Mouse (Mus musculus) Patski (cell line): ENCODE measurements around the gene Arhgap24. TPM values are rescaled to one million over a fixed set of nuclear protein-coding genes. Genes with fewer than 3 reads are reported as not detected.

ENCODE experiments used
- ATAC-seq: fragments of 100-300 bp; one replicate; pipeline ENCODE4 v1.8.0; 2021
- CTCF ChIA-PET: fragments of 350-600 bp; sonication (Branson Sonifier 250); formaldehyde crosslinking; loops from one replicate; lab custom pipeline; 2022; ENCODE audit warnings: inconsistent platforms; lab: Charles Lee
- POLR2A ChIA-PET: fragments of 350-600 bp; sonication (Branson Sonifier 250); formaldehyde crosslinking; loops from one replicate; lab custom pipeline; 2022; ENCODE audit warnings: antibody characterized with exemption, inconsistent platforms; lab: Charles Lee
- DNase-seq: peaks from one replicate; pipeline ENCODE4 v3.0.0-alpha.2; 2011; ENCODE audit warnings: low read depth, low spot score
- H3K27me3 ChIP-seq: fragments of 371-371 bp; one replicate; pipeline ENCODE4 v1.5.1; 2021
- CTCF ChIP-seq: fragments of 100-300 bp; IDR thresholded peaks from one replicate; pipeline ENCODE4 v1.5.1; 2021
- in situ Hi-C: fragments of 300-500 bp; cut with MboI; formaldehyde crosslinking; loops from 3 replicates; pipeline ENCODE4 v1.11.1; 2018; ENCODE audit warnings: low pct_unique_long_range_greater_than_20kb, mixed read lengths
- polyA plus RNA-seq: library from polyadenylated mRNA; unstranded; gene quantifications from one replicate; pipeline ENCODE4 v1.2.3, GENCODE M21; 2021

The Arhgap24 gene
- polyA plus RNA-seq, 1 experiment from 2014 or later = 37.6 TPM

DNA sequence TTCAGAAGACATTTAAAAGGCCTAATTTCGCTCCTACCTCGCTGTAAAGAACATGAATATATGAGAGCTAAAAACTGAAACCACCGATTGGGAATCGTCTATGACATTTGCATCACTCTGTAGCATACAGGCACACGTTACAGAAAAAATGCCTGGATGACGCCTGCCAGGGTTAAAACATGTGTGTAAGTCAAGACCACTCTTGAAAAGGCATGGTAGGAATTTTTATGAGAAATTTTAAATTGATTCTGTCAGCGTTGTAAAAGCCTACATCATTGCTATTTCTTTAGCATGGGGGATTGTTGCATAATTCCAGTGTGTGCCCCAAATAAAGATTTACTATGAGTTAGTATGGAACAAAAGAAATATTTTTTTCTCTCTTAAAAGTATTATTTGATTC, 286.6 kb downstream of the Arhgap24 start:
- in situ Hi-C loops = loop anchor here (10.0 kb wide), 1 partner anchor 563 kb away; no protein-coding TSS in a partner anchor
- CTCF ChIA-PET = interaction anchor here (1.0 to 1.8 kb wide), 5 partner anchors 64 to 561 kb away, joined by 3 to 5 read pairs (median 3); no protein-coding TSS in a partner anchor
- POLR2A ChIA-PET = interaction anchor here (0.6 to 1.2 kb wide), 5 partner anchors 18 to 107 kb away, joined by 3 to 8 read pairs (median 3); no protein-coding TSS in a partner anchor
- DNase-seq (no peak), ATAC-seq (no peak)
- TF ChIP-seq CTCF = no peak
- H3K27me3 ChIP-seq = no peaks in the 10 kb centered on the region

DNA sequence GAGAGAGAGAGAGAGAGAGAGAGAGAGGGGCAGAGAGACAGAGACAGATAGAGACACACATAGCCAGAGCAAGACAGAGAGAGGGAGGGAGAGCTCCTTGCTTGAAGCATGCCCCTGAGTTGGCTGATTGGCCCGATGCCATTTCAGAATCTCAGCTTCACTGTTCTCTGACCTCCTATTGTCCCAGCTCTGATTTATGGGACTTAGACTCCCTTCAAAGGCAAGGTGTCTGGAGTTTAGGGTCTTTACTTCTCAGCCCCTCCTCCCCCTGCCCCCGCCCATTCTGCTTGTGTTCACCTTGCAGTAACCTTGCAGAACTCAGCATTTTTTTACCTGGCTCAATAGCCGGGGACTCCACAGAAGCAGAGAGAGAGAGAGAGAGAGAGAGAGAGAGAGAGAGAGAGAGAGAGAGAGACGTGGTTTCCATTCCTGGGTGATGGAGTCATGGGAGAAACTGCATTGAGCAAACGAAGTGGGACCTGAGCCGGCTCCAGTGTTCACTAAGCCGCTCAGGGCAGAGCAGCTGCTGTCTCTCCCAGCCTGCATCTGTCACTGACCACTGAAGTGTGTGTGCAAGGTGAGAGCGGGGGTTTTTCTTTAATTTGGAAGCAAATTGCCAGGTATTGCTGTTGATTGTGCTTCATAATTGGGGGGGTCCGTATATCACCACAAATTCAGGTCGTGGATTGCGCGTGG, 287.3 kb downstream of the Arhgap24 start:
- peak; percentile 38 for TF ChIP-seq CTCF
- no peaks in the 10 kb centered on the region for H3K27me3 ChIP-seq
- ChIA-PET CTCF (interaction anchor here (1.0 to 1.8 kb wide), 8 partner anchors 39 to 561 kb away, joined by 3 to 5 read pairs (median 3); no protein-coding TSS in a partner anchor), POLR2A (interaction anchor here (0.6 to 1.3 kb wide), 9 partner anchors 17 to 109 kb away, joined by 3 to 8 read pairs (median 4); no protein-coding TSS in a partner anchor)
- in situ Hi-C loops = loop anchor here (10.0 kb wide), 1 partner anchor 564 kb away; no protein-coding TSS in a partner anchor
- peak; percentile 81 for ATAC-seq
- peak; percentile 70 for DNase-seq

DNA sequence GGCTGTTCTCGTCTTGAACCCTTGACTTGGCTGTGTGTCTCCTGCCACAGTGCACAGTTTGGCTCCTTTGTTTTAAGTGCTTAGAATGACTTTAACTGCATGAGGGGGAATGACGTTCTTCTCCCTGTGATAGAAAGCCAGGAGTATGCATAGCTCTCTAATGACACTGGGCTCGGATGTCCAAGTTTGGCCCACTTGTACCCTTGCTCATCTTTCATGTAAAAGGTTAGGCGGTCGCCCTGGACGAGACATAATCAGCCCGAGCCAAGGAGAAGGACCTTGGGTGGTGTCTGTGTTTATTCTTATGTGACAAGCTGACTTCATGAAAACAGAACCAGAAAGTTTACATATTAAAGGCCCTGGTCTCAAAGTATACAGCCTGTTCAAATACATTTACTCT, 289.4 kb downstream of the Arhgap24 start:
- DNase-seq (no peak), ATAC-seq (no peak)
- ChIA-PET CTCF (interaction anchor here (0.9 kb wide), 1 partner anchor 35 kb away, joined by 3 read pairs; no protein-coding TSS in a partner anchor), POLR2A (no interaction called here)
- in situ Hi-C loops = no loop called here
- H3K27me3 ChIP-seq = no peaks in the 10 kb centered on the region
- TF ChIP-seq CTCF = no peak

DNA sequence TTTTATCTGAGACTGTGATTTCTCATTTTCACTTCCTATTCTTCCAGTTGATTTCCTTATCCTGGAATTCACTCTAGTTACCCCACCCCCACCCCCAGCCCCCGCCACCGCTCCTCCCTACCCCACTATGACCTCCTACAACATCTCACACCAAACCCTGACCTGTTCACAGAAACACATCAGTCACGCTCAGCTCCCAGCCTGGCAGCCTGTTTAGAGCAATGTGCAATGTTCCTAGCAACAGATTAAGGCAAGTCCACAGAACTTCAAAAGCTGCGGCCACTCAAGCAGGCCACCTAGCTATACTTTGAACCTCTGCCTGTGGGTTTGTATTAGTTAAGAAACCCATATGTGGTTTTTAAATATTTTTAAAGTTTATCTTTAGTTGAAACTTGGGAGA, 293.3 kb downstream of the Arhgap24 start:
- ChIA-PET CTCF (interaction anchor here (0.8 to 1.9 kb wide), 3 partner anchors 16 to 73 kb away, joined by 3 to 5 read pairs (median 5); no protein-coding TSS in a partner anchor), POLR2A (no interaction called here)
- no peak for TF ChIP-seq CTCF
- DNase-seq (no peak), ATAC-seq (no peak)
- in situ Hi-C loops = no loop called here
- H3K27me3 ChIP-seq = no peaks in the 10 kb centered on the region

DNA sequence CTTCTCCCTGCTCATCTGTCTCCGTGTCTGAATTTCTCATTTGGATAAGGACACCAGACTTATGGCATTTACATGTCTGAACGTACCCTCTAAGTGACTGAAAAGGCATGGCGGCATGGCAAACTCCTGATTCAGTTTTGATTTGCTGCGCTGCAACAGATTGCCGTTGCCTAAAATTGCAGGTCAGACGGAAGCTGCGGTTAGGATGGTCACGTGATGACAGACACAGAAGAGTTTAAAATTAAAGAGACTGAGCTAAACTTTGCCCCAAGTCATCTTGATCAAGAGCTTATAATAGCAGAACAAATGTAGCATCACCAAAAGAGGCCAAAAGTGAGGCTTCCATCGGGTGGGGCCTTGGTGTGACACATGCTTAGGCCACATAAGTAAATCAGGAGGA, 296.1 kb downstream of the Arhgap24 start:
- CTCF ChIA-PET = interaction anchor here (0.9 to 1.3 kb wide), 5 partner anchors 9 to 78 kb away, joined by 3 to 4 read pairs (median 3); no protein-coding TSS in a partner anchor

DNA sequence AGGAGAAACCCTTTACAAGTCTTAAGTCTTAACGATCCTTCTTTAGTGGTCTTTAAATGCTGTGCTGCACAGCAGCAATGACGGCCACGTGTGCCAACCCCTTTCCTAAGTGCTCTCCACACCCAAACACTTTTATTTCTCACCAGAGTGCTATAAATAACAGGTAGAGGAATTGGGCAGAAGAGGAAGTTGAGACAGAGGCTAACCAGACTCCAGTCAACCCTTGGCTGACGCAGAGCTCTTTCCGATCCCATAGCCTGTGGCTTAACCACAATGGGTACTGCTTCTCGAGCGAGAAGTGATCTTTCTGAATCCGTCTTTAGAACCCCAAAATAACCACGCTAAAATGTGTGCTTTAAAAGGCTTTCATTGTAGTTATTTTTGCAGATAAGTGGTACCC, 296.7 kb downstream of the Arhgap24 start:
- ATAC-seq (no peak), DNase-seq (no peak)
- TF ChIP-seq CTCF = no peak
- ChIA-PET POLR2A (interaction anchor here (0.9 kb wide), 1 partner anchor 45 kb away, joined by 3 read pairs; no protein-coding TSS in a partner anchor), CTCF (interaction anchor here (0.9 to 3.2 kb wide), 5 partner anchors 13 to 77 kb away, joined by 3 to 16 read pairs (median 3); no protein-coding TSS in a partner anchor)
- H3K27me3 ChIP-seq = no peaks in the 10 kb centered on the region
- in situ Hi-C loops = loop anchor here (5.0 kb wide), 1 partner anchor 89 kb away; no protein-coding TSS in a partner anchor

More for the DNA sequence above, 296.1 kb downstream of the Arhgap24 start:
- POLR2A ChIA-PET = interaction anchor here (0.9 kb wide), 1 partner anchor 46 kb away, joined by 3 read pairs; no protein-coding TSS in a partner anchor
- in situ Hi-C loops = loop anchor here (5.0 kb wide), 1 partner anchor 90 kb away; no protein-coding TSS in a partner anchor
- DNase-seq (no peak), ATAC-seq (no peak)
- no peak for TF ChIP-seq CTCF
- no peaks in the 10 kb centered on the region for H3K27me3 ChIP-seq

DNA sequence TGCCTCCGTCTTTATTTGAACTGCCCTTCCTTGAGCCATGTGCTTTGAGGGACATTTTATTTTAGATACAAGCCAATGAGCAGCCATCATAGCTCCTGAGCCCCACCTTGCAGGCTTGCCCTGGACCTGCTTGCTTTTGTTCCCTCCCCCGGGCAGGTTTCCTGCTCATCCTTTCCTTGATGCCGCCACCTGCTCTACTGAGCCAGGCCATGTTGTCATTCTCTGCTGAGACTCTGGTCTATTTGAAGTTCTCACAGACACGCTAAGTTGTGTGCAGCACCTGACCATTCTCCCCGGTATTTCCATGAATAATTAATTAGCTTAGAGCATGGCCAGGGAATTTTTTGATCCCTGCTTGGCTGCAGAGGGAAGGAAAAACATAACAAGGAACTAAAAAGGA, 297.1 kb downstream of the Arhgap24 start:
- no peak for TF ChIP-seq CTCF
- POLR2A ChIA-PET = no interaction called here
- no peaks in the 10 kb centered on the region for H3K27me3 ChIP-seq
- CTCF ChIA-PET = interaction anchor here (1.3 to 3.2 kb wide), 3 partner anchors 12 to 77 kb away, joined by 3 to 16 read pairs (median 4); no protein-coding TSS in a partner anchor
- peak; percentile 31 for DNase-seq
- in situ Hi-C loops = loop anchor here (5.0 kb wide), 1 partner anchor 89 kb away; no protein-coding TSS in a partner anchor
- ATAC-seq = no peak

DNA sequence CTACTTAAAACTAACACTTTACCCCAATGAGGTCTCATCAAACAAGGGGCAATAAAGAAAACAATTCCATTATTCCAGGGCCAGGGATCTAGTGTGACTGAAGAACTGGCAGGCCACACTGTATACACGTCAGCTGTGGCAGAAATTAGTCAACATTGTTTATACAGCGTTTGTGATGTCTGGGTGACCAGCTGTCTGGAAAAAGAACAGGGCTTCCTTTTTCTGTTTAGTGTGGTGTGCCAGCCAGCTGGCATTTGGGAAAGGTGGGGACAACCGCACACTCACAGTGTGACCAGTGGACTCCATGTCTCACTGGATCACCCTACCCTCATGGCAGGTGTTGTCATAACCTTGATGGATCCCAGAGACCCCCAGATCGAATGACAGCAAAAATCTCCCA, 302.4 kb downstream of the Arhgap24 start:
- ATAC-seq (no peak), DNase-seq (no peak)
- in situ Hi-C loops = no loop called here
- no peak for TF ChIP-seq CTCF
- ChIA-PET POLR2A (no interaction called here), CTCF (no interaction called here)
- no peaks in the 10 kb centered on the region for H3K27me3 ChIP-seq

DNA sequence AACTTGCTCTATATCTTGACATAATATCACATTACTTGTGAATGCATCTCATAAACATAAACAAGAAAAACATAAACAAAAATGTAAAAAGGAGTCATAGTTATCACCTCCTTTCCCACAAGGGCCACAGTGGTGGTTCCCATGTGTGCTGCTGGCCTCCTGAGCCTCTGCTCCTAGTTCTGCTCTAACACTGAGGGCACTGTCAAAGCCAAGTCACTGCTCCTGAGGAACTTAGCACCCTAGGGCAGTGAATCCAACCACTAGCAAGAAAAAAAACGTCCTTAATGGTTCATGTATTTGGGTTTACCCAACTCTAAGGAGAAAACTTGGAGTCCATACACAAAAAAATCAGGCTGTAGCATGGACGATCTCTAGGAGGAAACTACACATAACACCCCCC, 304.9 kb downstream of the Arhgap24 start:
- ChIA-PET CTCF (interaction anchor here (1.1 to 1.3 kb wide), 3 partner anchors 9 to 88 kb away, joined by 3 to 4 read pairs (median 3); no protein-coding TSS in a partner anchor), POLR2A (no interaction called here)
- ATAC-seq = no peak

DNA sequence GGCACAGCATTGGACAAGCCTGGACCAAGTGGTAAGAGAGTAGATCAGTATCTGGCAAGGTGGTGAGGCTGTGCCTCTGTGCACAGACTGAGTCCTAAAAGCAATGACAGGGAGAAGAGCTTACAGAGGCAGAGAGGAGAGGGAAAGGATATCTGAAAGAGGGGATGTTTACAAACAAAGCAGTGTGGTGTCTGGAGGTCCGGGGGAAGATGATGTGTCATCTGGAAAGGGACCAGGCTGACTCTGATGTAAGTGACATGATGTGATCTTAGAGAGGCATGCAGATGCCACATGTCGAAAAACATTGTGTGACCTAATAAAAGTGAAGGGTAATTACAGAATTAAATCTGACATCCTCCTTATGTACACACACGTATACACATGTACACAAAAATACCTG, 307.2 kb downstream of the Arhgap24 start:
- DNase-seq = no peak
- TF ChIP-seq CTCF = no peak
- ChIA-PET CTCF (no interaction called here), POLR2A (no interaction called here)
- ATAC-seq = no peak
- H3K27me3 ChIP-seq = no peaks in the 10 kb centered on the region
- in situ Hi-C loops = no loop called here

More for the DNA sequence above, 304.9 kb downstream of the Arhgap24 start:
- no peaks in the 10 kb centered on the region for H3K27me3 ChIP-seq
- TF ChIP-seq CTCF = no peak
- in situ Hi-C loops = no loop called here
- no peak for DNase-seq
